Mouse (Mus musculus) limb, embryonic 13.5 days (tissue): Measurements from ENCODE around the gene Dynll1. TPM values are rescaled to one million over a fixed set of nuclear protein-coding genes. Genes with fewer than 3 reads are reported as not detected.

Source experiments
- ATAC-seq: fragments of 200-750 bp; cut with Nextera tagmentation; 2 replicates; pipeline ENCODE4 v1.8.0; 2017; ENCODE audit warnings: low read depth, moderate number of reproducible peaks, moderate TSS enrichment; ENCODE audit not compliant: low FRiP score
- H3K27ac ChIP-seq: fragments of 300-500 bp; sonication (generic); 2 replicates; pipeline ENCODE4 v1.5.1; 2015; ENCODE audit warnings: inconsistent platforms, mild to moderate bottlenecking, moderate library complexity
- H3K27me3 ChIP-seq: fragments of 300-500 bp; sonication (generic); 2 replicates; pipeline ENCODE4 v1.6.1; 2015; ENCODE audit warnings: mild to moderate bottlenecking, inconsistent platforms
- H3K36me3 ChIP-seq: fragments of 300-500 bp; sonication (generic); 2 replicates; pipeline ENCODE4 v1.6.1; 2015; ENCODE audit warnings: inconsistent platforms, mild to moderate bottlenecking, moderate library complexity
- H3K4me1 ChIP-seq: fragments of 300-500 bp; sonication (generic); 2 replicates; pipeline ENCODE4 v1.6.1; 2015; ENCODE audit warnings: inconsistent platforms
- H3K4me2 ChIP-seq: fragments of 300-500 bp; sonication (generic); replicated peaks from 2 replicates; pipeline ENCODE4 v1.6.1; 2015; ENCODE audit warnings: inconsistent platforms, mild to moderate bottlenecking, moderate library complexity
- H3K4me3 ChIP-seq: fragments of 300-500 bp; sonication (generic); 2 replicates; pipeline ENCODE4 v1.5.1; 2015; ENCODE audit warnings: moderate library complexity, mild to moderate bottlenecking, inconsistent platforms
- H3K9ac ChIP-seq: fragments of 300-500 bp; sonication (generic); 2 replicates; pipeline ENCODE4 v1.6.1; 2015; ENCODE audit warnings: mild to moderate bottlenecking, inconsistent platforms
- H3K9me3 ChIP-seq: fragments of 300-500 bp; sonication (generic); 2 replicates; pipeline ENCODE4 v1.6.1; 2016; ENCODE audit warnings: inconsistent platforms
- WGBS: fragments of 180-500 bp; shearing (Covaris S2); methylation state at CpG from one replicate; pipeline ENCODE4 v1.1.7; 2015; 5-methylcytosine and 5-hydroxymethylcytosine counted together
- polyA plus RNA-seq: library from polyadenylated mRNA; unstranded; fragments of >200 nt; fragmentation: Nextera tagmentation; extraction: Ambion mirVana; gene quantifications from 2 replicates; pipeline ENCODE4 v1.2.1, GENCODE M21; 2015

The Dynll1 gene
- polyA plus RNA-seq, 1 experiment from 2014 or later: 1,838 TPM

DNA sequence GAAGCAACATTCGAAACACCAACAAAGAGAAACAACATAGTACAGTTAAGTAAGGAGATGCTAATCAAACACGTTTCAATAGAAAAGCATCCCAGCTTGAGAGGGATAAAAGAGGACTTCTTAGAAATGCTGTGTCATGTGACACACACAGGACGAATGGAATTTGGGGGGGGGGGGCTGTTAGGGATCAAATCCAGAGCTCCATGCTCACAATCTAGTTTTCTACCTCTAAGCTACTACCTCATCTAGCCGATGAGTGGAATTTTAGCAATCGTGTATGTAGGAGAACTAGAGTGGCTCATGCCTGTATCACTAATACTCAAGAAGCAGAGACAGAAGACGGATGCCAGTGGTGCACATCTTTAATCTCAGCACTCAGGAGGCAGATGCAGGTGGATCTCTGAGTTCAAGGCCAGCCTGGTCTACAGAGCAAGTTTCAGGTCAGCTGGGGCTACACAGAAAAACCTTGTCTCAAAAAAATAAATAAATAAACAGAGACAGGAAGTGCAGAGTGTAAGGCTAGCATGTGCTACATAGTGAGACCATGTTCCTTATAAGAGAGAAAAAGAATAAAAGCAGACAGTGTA is 27.2 kb downstream of the Dynll1 start:
- Histone ChIP-seq H3K9me3 (no peaks in the 10 kb centered on the region), H3K4me1 (peaks cover 30% of the 10 kb centered on the region), H3K27ac (peak overlapping the region; percentile 63; the same call in 1 of the 2 replicates), H3K4me3 (0 out of 2 replicates have a peak overlapping the region, but pooled peaks have one; percentile 100), H3K4me2 (peak overlapping the region; percentile 93), H3K9ac (no peak overlapping the region), H3K36me3 (peaks cover 17% of the 10 kb centered on the region), H3K27me3 (no peaks in the 10 kb centered on the region)
- no peak for ATAC-seq
- 73% methylated on average over 6 of the region's 6 CpGs for WGBS

- Histone ChIP-seq H3K9ac (peak within 1 kb of the TSS; percentile 98), H3K36me3 (peaks cover 22% of the 10 kb centered on the region), H3K4me2 (peak within 1 kb of the TSS; percentile 93), H3K4me1 (peaks cover 33% of the 10 kb centered on the region), H3K4me3 (peak within 1 kb of the TSS; percentile 100), H3K9me3 (no peaks in the 10 kb centered on the region), H3K27ac (peak within 1 kb of the TSS; percentile 83), H3K27me3 (no peaks in the 10 kb centered on the region)
- 14% methylated on average over 26 of the region's 26 CpGs for WGBS
- peak; percentile 87 for ATAC-seq
Observed at GRCm38 (mm10) chr5:115272812-115273548, 27.8 kb downstream of the Dynll1 start, which contains the start of gene Rnf10. Rnf10 (minus strand) TSS chr5:115272898.

DNA sequence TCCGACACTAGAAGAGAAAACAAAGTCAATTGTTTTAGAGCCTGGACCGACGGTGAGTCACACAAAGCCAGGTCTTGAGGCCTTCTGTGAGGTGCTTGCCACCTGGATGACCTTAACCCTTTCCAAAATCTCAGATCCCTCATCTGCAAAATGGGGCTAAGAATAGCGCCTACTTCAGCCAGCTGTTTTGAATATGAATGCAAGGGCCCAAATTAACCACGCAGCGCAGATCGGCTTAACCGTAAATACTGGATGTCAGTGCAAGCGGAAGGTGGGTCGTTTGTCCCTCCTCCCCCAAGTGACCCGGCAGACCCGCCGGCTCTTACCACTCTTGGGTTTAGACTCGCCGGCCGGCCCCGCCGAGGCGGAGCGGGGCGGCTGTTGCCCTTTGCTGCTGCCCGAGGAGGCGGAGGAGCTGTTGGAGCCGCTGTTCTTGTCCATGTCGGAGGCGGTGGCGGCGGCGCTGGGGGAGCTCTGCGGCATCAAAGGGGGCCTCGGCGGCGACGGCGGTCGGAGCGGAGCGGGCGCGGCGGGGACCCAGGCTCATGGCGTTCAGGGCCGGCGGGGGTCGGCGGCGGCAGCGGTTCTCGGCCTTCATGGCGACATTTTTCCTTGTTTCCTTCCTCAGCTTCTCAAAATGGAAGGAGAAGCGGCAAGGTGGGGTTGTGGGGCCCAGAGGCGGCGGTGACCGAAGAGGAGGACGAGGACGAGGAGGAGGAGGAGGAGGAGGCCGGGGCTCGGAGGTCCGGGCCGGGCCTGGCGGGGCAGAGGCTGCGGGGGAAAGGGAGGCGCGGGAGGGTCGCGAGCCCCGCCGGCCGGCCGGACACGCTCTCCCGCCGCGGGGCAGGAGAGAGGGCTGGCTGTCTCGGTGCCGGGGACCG is 28.6 kb downstream of the Dynll1 start:
- Histone ChIP-seq H3K4me1 (peaks cover 33% of the 10 kb centered on the region), H3K9me3 (no peaks in the 10 kb centered on the region), H3K9ac (peak overlapping the region; percentile 98), H3K4me3 (peak overlapping the region; percentile 100), H3K4me2 (peak overlapping the region; percentile 93), H3K27me3 (no peaks in the 10 kb centered on the region), H3K36me3 (peaks cover 25% of the 10 kb centered on the region), H3K27ac (peak overlapping the region; percentile 83)
- under 1% methylated on average over 65 of the region's 77 CpGs for WGBS
- peak; percentile 56 for ATAC-seq

DNA sequence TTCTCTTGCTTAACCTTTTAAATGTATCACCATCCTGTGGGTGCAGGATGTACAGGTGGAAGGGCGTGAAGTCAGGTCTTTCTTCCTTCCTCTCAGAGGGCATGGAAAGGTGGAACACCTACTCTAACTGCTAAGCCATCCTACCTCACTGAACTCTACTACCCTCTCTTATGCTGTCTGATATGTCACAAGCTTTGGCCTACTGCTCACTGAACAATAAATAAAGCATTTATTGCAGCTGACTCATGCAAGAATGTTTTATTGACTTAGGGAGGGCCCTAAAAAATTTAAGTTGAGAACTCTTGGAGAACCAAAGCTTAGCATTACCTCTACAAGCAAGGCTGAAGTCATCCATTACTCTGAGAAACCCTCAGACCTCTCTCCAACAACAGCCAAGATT is 30.8 kb downstream of the Dynll1 start:
- Histone ChIP-seq H3K27ac (no peak overlapping the region), H3K36me3 (peaks cover 41% of the 10 kb centered on the region), H3K4me2 (peak overlapping the region; percentile 93), H3K9me3 (no peaks in the 10 kb centered on the region), H3K4me3 (peak overlapping the region; percentile 100), H3K9ac (peak overlapping the region; percentile 13; the same call in 1 of the 2 replicates), H3K4me1 (peaks cover 44% of the 10 kb centered on the region), H3K27me3 (no peaks in the 10 kb centered on the region)
- no peak for ATAC-seq
- 87% methylated on average over 1 of the region's 1 CpGs for WGBS

DNA sequence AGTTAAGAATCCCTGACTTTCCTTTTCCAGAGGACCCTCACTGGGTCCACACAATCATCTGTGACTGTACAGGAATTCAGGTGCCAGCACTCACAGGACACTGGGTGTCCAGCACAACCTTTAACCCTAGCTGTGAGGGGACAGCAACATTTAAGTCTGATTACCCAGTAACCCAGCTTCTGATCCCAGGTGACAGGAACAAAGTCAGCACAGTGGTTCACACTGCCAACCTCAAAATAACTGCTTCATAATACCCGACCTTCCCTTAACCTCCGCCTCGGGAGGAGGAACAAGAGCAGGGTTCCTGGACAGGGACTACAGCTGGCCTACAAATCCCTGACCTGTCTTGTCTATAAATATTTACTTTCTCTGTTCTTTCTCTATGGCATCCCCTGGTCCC is 32.5 kb downstream of the Dynll1 start:
- no peak overlapping the region for H3K4me2 ChIP-seq
- peaks cover 51% of the 10 kb centered on the region for H3K36me3 ChIP-seq
- H3K4me1 ChIP-seq: peaks cover 42% of the 10 kb centered on the region
- no peaks in the 10 kb centered on the region for H3K9me3 ChIP-seq
- H3K9ac ChIP-seq: no peak overlapping the region
- no peak overlapping the region for H3K4me3 ChIP-seq
- no peak overlapping the region for H3K27ac ChIP-seq
- ATAC-seq: no peak
- WGBS: 57% methylated on average over 3 of the region's 3 CpGs
- no peaks in the 10 kb centered on the region for H3K27me3 ChIP-seq

DNA sequence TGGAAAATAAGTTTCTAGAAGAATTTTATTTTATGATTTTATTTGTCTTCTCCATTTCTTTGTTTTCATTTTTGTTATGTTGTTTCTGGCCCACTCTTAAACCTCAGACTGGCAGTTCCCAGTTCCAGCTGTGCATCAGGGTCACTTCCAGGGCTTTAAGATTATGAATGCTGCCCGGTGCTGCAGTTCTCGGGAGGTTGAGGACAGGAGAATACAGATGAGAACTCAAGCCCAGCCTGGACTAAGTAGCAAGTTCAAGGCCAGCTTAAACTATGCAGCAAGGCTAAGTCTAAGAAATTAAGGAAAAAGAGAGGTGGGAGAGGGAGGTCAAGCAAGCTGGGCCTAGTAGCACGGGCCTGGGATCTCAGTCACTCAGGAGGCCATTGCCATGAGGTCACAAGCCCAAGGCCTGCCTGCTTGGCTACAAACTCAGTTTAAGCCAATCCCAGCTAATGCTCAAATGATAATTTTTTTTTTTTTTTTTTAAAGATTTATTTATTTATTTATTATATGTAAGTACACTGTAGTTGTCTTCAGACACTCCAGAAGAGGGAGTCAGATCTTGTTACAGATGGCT is 33.2 kb downstream of the Dynll1 start:
- Histone ChIP-seq H3K36me3 (peaks cover 58% of the 10 kb centered on the region), H3K9me3 (no peaks in the 10 kb centered on the region), H3K4me1 (peaks cover 40% of the 10 kb centered on the region), H3K9ac (no peak overlapping the region), H3K4me2 (no peak overlapping the region), H3K4me3 (no peak overlapping the region), H3K27me3 (no peaks in the 10 kb centered on the region), H3K27ac (peak overlapping the region; percentile 33; the same call in 1 of the 2 replicates)
- WGBS: 85% methylated on average over 3 of the region's 3 CpGs
- ATAC-seq: no peak

DNA sequence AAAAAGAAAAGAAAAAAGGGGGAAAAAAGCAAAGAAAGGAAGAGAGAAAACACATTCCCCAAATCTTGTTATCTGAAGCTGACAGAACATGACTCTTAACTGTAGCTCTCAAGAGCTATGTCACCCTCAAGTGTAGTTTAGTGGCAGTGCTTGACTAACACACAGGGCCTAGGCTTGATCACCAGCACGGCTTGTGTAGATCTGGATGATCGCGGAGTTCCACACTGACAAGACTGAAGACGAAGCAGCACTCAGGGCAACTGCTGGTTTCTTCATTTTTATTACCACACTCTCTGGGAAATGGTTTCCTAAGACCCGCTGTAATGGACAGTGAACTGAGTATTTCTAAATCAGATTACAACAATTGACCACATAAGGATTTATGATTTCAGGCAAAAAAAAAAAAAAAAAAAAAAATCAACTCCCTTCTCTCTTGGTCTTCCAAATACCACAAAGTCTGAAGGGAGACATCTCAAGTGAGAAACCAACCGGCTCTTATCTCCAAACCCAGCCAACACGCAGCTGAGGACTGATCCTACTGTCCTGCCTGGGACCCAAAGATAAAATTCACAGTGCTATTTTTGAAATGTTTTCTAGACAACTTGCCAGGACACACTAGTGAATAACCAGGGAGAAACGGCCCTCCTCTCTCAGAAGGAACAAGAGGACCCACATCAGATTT is 33.9 kb downstream of the Dynll1 start:
- Histone ChIP-seq H3K36me3 (peaks cover 61% of the 10 kb centered on the region), H3K27me3 (no peaks in the 10 kb centered on the region), H3K4me3 (no peak overlapping the region), H3K27ac (no peak overlapping the region), H3K9ac (no peak overlapping the region), H3K9me3 (no peaks in the 10 kb centered on the region), H3K4me1 (peaks cover 40% of the 10 kb centered on the region), H3K4me2 (no peak overlapping the region)
- WGBS: 89% methylated on average over 8 of the region's 8 CpGs
- no peak for ATAC-seq

GRCm38 (mm10) chr5:115266340-115266739 is 34.5 kb downstream of the Dynll1 start:
- peaks cover 38% of the 10 kb centered on the region for H3K4me1 ChIP-seq
- no peak overlapping the region for H3K4me3 ChIP-seq
- H3K9ac ChIP-seq: no peak overlapping the region
- H3K36me3 ChIP-seq: peaks cover 61% of the 10 kb centered on the region
- no peaks in the 10 kb centered on the region for H3K27me3 ChIP-seq
- WGBS: 88% methylated on average over 5 of the region's 5 CpGs
- H3K4me2 ChIP-seq: no peak overlapping the region
- H3K27ac ChIP-seq: no peak overlapping the region
- no peaks in the 10 kb centered on the region for H3K9me3 ChIP-seq
- no peak for ATAC-seq

GRCm38 (mm10) chr5:115262502-115263291 is 38.1 kb downstream of the Dynll1 start:
- WGBS: 90% methylated on average over 14 of the region's 14 CpGs
- Histone ChIP-seq H3K4me3 (no peak overlapping the region), H3K9ac (no peak overlapping the region), H3K27me3 (no peaks in the 10 kb centered on the region), H3K36me3 (peaks cover 68% of the 10 kb centered on the region), H3K4me2 (no peak overlapping the region), H3K9me3 (no peaks in the 10 kb centered on the region), H3K4me1 (peaks cover 21% of the 10 kb centered on the region), H3K27ac (no peak overlapping the region)
- no peak for ATAC-seq

DNA sequence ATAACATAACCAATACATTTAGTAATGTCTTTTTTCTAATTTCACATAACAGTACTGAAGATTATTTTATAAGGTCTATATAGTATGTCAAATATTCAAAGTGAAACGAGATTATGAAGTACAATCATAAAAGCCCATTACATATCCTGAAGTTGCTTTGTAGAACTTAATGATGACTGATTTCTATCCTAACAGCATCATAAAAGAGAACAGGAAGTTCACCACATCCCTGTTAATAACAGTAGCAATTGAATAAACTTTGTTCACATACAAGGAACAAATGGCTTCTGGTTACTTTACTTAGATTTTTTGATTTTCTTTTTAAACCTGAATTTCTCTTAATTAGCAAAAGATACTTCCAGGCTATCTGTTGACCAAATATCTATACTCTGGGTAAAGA is 38.9 kb downstream of the Dynll1 start:
- Histone ChIP-seq H3K27ac (no peak overlapping the region), H3K9ac (no peak overlapping the region), H3K4me1 (peaks cover 21% of the 10 kb centered on the region), H3K27me3 (no peaks in the 10 kb centered on the region), H3K4me2 (no peak overlapping the region), H3K9me3 (no peaks in the 10 kb centered on the region), H3K4me3 (no peak overlapping the region), H3K36me3 (peaks cover 73% of the 10 kb centered on the region)
- ATAC-seq: no peak
- 65% methylated on average over 1 of the region's 1 CpGs for WGBS

DNA sequence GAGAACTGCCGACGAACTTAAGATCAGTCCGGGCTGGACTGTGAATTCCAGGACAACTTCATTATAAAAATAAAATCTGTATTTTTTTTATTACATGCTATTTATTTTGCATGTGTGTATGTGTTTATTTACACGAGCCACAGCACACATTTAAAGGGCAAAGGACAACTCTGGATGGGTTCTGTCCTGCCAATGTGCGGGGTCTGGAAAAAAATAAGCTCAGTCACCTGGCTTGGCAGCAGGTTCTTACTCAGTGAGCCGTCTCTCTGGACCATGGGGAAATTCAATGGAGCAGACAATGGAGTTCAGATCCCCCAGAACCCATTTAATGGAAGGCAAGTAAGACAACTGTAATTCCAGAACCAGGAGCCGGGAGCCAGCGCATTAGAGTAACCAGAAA is 39.7 kb downstream of the Dynll1 start:
- WGBS: 82% methylated on average over 8 of the region's 8 CpGs
- H3K9ac ChIP-seq: no peak overlapping the region; the same call in 1 of the 2 replicates
- no peaks in the 10 kb centered on the region for H3K9me3 ChIP-seq
- no peak overlapping the region for H3K4me3 ChIP-seq
- peaks cover 73% of the 10 kb centered on the region for H3K36me3 ChIP-seq
- H3K4me1 ChIP-seq: peaks cover 17% of the 10 kb centered on the region
- H3K27ac ChIP-seq: no peak overlapping the region
- H3K4me2 ChIP-seq: no peak overlapping the region
- no peaks in the 10 kb centered on the region for H3K27me3 ChIP-seq
- no peak for ATAC-seq
